Mouse (Mus musculus) CD4-positive, CD25-positive, alpha-beta regulatory T cell, adult 4 months (primary cell): Measurements from ENCODE around the gene Kcnk4. TPM values are rescaled to one million over a fixed set of nuclear protein-coding genes. Genes with fewer than 3 reads are reported as not detected.

Experiments used
- ATAC-seq: one replicate; pipeline ENCODE4 v1.8.0; 2017
- polyA plus RNA-seq, 2 experiments: library from polyadenylated mRNA; unstranded; fragments of 100-300 nt; shearing (Covaris generic); gene quantifications; one replicate each; pipeline ENCODE4 v1.2.1; 2017

Gene Kcnk4
- polyA plus RNA-seq, 2 experiments from 2014 or later: not detected

DNA sequence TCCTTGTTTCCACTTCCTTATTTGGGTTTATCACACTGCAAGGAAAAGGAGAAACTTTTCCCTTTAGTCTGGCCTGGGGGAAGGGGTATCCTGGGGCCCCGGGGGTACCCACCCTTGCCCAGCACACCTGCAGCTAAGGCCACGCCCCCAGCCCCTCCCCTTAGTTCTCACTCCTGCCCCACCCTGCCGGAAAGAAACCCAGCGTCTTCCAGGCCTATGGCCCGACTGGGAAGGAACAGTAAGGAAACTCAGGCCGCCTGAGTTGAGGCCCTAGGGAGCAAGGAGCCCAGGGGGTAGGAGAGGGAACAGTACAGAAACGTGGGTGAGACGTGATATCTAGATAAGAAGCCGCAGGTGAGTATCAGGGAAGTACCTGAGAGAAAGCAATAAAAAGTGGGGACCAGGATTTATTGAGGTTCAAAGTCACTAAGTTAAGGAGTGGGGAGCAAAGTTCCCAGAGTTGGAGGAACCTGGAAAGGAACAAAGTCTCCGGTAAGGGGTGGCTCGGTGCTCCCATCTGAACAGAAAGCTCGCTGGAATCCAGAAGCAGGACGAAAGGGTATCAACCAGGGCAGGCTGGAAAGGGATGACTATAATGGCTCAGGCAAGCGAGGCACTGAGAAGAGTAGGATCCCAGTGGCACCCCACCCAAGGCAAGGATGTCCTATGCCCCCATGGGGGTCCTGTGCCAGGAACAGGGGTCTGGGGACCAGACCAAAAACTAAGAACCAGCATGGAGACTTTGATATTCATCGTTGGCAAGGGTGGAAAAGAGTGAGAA lies 34.4 kb upstream of the Kcnk4 start:
- no peak for ATAC-seq

DNA sequence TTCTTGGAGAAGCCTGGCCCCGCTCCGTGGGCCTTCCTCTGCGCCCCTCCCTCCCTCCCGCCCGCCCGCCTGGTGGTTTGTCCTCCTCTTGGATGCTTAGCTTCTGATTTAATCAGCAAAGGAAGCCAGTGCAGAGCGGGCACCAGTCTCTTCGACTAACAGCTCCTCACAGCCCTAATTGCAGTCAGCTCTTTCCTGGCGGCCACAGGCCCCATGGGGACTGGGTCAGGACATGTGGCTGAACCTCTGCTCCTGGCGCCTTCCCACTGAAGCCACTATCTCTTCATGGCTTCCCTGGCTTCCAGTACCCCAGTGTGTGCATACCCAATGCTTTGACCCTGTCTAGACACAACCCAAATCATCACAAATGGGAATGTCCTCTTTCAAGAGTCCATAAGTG lies 22.1 kb upstream of the Kcnk4 start:
- no peak for ATAC-seq

DNA sequence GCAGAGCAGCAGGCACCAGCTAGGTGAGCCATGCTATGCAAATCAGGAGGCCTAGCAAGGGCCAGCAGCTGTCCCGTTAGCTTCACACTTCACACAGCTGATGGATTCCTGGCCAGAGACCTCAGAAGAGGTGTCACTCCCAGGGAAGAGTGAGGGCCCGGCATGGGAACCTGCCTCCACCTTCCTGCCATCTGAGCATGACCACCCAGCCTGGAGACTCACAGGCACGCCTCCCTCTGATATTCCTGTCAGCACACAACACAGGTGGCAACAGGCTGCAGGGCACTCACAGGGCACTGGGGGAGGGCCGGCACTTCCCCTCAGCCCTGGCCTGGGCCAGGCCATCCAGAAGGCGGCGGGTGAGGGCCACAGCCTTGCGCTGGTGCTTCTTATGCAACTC lies 21.1 kb upstream of the Kcnk4 start:
- ATAC-seq: no peak

DNA sequence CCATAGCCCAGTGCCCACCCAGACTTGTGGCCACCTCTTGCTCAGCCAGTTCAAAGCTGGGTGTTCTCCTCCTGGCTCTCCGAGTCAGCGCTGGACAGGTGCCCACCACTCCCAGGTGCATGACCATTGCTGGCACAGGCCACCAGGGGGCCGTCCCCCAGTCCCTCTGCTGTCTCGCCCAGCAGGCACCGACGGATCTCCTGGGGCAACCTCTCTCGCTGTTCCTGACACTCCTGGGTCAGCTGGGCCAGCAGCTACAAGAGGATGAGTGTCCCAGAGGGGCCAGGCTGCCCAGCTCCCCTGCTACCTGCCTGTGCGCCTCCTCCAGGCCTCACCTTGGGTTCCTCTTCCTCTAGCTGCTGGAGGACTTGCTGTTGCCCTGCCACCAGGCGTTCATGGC lies 19.7 kb upstream of the Kcnk4 start:
- ATAC-seq: no peak

DNA sequence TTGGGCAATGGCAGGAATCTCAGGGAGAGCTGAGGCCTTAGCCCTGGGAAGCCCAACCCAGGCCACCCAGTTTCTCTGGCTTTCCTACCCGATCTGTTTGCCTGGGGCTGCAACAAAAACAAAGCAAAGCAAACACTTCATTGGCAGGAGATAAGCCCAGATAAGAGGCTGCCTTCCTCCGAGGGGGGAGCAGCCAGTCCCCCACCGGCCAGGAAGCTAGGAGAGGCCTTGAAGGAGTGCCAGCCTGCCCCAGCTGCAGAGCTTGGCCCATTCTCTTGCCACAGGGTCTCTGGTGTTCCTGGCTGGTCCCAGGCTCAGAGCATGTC lies 18.4 kb upstream of the Kcnk4 start:
- no peak for ATAC-seq

DNA sequence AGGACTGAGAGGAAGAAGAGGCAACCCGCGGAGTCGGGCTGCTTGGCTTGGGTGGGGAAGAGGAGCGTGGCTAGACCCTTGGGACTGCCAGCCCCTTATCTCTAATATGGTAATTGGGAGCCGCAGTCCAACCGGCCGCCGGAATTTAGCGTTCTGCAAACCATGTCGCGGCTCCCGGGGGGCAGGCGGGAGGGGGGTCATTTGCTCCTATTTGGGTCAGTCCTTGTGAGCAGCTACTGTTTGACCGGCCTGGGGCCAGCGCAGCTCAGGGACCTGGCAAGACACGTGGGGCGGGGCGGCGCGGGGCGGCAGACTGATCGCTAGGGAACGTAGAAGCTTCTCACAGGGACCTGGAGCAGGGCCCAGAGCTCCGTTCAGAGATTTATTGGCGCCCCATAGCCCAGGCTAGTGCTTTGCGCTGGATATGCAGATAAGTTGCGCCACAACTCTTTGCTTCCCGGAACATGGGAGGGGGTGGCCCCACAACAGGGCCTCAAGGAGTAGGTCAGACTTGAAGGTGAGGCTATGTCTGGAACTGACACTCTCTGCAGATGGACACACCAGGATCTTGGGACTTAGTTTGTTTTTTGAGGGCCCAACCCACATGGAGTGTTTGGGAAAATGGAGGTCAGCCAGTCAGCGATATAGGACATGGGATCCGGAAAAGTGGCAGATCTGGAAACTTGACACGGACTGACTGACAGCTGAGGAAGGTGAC lies 17.8 kb upstream of the Kcnk4 start:
- peak; percentile 29 for ATAC-seq

DNA sequence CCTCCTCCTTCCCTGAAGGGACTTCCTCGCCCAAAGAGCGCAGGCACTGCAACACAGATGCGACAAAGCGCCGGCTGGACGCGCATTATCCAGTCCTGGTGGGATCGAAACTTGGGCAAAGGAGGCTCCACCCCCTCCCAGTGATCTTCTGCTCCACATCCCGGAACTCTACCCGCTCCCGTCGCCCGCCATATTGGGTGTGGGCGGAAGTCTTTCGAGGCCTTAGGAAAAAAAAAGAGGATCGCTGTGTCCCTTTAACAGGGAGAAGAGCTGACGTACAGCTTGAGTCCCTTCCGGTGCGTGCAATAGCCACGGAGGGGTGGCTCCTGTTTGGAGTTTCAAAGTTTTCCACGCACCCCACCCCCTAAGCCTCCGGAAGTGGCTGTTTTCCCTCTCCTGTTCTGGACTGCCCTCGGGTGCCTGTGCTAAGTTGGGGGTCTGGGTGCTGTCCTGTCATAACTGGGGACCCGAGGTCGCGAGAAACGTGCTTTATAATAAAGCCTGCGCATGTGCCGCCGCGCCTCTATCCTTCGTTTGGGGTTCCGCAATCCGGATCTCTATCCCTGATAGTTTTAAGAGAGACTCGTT lies 17.2 kb upstream of the Kcnk4 start:
- ATAC-seq: peak; percentile 64

DNA sequence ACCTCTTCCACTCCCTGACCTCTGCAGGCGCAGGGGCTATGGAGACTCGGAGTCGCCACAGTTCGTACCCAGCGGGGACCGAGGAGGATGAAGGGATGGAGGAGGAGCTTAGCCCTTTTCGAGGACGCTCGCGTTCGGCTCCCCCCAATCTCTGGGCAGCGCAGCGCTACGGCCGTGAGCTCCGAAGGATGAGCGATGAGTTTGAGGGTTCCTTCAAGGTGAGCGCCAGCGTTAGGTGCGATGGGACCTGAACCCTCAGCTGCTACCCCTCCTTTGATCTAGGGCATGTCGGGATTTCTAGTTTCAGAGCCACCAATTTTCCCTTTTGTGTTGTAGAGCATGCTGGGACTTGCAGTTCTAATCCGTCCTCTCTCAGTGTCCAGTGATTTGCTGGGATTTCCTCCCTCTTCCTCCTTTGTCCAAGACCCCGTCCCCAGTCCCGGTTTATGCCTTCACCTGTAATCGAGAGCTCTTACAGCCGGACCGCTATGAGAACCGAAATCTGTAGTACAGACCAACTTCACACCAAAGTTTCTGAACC lies 16.4 kb upstream of the Kcnk4 start:
- peak; percentile 32 for ATAC-seq

DNA sequence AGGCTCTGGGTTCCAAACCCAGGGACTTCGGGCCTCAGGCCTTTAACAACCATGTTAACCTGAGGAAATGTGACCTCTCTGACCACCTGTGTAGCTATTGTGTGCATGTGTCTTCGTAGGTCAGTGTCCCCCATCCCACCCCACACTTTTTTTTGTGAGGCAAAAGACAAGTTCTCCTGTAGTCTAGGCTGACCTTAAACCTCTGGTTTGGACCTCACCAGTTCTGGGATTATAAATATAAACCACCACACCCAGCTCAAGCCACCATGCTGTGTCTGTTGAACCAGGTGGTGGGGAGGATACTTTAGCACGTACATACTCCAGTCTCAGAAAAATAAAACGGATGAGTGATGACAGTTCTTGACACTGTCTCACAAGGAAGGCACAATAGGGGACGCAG lies 15.6 kb upstream of the Kcnk4 start:
- no peak for ATAC-seq

DNA sequence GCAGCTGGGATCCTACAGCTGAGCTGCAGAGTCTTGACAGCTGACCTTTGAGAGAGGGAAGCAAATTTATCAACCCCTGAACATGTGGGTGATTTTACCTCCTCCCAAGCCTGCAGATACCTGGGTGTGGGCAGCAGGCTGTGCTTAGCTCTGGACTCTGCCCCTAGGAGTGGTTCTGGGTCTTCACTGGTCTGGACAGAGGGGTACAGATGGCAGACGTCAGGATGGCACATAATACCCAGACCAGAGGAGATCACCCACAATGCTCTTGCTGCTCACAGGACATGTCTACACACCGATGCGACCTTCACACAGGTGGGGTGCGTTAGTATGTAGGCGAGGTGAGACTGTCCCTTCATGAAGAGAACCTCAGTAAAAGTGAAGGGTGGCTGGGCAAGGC lies 15.2 kb upstream of the Kcnk4 start:
- no peak for ATAC-seq

DNA sequence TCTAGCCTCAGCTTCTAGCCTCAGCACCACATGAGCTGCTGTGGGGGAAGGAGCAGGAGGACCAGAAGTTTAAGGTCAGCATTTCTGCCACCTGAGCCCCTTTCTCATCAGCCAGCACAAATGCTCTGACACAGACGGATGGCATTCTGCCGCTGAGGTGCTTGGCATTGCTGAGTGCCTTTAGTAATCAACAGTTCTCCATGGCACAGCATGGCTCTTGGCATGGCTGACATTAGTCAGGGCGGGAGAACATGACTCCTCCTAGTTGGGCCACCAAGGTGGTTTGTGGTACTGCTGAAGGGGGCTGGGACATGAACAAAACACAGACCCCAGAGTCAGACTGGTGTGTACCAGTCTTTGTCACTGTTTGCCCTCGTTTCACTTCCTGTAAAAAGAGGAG lies 13.9 kb upstream of the Kcnk4 start:
- ATAC-seq: no peak

DNA sequence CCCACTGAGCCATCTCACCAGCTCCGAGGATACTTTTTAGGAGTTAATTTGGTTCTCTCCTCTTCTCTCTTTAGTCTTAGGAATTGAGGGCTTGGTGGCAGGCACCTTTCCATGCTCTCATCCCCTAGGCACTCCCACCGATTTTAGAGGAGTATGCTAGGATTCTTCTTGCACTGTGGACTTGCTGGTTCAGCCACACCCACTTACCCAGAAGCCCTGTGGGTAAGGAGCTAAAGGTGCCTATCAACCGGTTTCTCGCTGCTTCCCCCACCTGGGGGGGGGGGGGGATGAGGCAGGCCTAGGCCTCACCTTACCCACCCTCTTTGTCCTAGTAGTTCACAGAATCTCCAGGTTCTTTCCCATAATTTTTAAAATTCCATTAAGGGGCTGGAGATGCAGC lies 13.4 kb upstream of the Kcnk4 start:
- no peak for ATAC-seq

DNA sequence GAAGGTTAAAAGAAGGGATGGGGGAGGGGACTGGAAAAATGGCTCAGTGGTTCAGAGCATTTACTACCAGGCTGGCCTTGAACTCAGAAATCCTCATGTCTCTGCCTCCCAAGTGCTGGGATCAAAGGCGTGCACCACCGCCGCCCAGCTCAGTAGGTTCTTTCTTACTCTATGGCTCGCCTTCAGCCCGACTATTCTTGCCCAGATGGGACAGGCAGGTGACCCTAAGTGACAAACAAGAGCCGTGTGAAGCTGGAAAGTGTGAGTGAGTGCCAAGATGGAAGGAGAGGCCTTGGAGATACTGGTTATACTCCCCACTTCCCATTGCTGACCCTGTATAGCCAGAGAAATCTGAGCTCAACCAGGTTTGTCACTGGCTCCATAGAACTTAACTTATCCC lies 9.4 kb upstream of the Kcnk4 start:
- no peak for ATAC-seq

DNA sequence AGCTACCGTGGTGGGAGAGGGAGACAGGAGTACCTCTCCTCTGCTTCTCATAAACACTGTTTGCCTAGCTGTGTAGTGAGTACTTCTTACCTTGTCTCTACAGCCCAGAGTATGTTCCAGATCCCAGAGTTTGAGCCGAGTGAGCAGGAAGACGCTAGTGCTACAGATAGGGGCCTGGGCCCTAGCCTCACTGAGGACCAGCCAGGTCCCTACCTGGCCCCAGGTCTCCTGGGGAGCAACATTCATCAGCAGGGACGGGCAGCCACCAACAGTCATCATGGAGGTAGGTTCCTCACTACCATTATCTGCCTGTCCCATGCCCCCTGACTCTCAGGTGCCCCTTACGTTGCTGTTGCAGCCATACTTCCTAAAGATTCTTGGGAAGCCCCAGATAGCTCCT lies 8.4 kb upstream of the Kcnk4 start:
- ATAC-seq: no peak

DNA sequence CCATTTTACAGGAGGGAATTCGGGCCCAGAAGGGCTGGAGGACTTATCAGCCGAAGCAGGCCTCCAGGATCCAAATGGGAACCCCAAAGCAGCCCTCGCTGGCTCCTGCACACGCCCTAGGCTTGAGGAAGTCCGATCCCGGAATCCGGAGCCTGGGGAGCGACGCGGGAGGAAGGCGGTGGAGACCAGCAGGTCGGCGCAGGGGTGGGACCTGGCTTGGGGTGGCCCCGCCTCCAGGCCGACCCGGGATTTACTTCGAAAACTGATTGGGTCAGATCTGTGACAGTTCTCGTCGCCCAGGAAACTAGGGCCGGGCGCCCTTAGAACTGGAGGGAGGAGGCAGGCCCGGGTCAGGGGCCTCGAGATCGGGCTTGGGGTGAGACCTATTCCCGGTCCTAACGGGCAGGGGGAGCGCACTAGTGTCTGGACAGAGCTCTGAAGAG lies 8.0 kb upstream of the Kcnk4 start, which contains the start of gene Gpr137:
Gene Gpr137, minus strand, starts transcription at position 232 of the 443 bp plus-strand sequence.
- ATAC-seq: peak; percentile 87

DNA sequence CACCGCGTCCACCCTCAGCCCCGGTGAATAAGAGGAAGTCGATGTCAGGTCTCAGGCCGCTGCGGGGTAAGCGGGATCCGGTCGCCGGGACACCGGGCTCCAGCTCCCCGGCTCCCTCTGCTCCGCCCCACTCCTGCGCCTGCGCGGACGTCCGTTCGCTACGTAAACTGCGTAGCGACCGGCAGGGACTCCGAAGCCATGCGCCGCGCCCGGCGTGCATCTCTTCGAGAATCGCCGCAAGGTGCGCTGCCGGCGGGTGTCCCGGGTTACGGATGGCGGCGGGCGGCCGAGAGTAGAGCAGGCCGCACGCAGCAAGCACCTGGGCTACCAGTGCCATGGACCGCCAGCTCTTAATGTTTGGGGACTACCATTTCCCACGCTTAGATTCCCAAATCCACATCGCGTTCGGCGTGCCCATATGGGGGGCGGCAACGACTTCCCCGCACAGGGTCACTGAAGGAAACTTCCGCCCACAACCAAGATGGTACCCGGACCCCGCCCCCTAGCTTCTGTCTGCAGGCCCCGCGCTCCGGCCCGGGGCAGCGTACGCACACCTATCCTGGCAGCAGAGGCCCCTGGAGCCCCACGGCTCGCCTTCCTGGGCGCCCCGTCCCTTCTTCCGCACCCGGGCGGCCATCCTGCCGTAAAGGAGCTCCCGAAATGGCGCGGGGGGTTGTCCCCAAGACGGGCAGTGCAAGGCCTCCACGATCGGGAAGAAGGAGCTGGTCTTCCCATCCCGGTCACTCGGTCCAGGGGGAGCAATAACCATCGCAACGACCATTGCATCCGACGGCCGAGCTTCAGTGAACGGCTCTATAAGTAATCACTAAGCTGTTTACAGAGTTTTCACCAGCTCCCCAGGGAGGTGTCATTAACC lies 7.3 kb upstream of the Kcnk4 start, which contains the start of gene Bad:
Gene Bad, plus strand, starts transcription at position 490 of the 877 bp plus-strand sequence.
- ATAC-seq: peak; percentile 72

DNA sequence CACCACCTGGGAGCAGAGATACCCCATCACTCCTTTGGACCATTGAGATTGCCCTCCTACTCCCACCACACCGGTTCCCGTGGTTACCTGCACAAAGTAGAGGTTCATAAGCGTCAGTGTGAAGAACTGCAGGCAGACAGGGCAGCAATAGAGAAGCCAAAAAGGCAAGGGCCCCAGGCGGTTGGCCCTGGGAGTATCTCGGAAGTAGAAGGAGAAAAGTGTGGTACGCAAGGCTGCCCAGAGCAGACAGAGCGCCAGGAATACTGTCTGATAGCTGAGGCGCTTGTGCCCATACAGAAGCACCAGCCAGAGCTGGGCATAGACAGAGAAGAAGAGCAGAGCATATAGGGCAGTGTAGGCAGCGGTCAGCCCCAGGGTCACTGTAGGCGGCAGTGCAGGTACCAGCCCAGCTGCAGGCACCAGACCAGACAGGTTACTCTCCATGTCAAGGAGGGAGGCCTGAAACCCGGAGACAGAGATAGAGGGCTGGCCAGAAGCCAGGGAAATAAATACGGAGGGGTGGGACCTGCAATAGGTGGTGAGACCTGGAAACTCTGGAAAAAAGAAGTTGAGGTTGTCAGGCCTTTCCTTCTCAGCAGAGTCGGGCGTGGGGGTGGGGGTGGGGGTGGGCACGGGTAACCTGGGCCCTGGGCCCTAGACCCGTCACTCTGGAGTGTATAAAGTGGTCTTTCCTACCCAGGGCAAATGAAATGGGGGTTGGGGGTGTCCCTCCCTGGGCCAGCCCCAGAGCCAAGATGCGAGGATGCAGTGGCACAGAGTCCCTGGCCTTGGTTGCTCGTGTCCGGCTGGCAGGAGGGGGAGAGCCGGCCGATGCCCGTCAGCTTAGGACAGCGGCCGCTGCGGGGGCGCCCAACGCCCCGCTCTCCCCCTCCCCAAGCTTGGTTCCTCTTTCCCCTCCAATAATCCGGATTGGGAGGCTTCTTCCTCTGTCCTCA lies 6.4 kb upstream of the Kcnk4 start:
- ATAC-seq: no peak

DNA sequence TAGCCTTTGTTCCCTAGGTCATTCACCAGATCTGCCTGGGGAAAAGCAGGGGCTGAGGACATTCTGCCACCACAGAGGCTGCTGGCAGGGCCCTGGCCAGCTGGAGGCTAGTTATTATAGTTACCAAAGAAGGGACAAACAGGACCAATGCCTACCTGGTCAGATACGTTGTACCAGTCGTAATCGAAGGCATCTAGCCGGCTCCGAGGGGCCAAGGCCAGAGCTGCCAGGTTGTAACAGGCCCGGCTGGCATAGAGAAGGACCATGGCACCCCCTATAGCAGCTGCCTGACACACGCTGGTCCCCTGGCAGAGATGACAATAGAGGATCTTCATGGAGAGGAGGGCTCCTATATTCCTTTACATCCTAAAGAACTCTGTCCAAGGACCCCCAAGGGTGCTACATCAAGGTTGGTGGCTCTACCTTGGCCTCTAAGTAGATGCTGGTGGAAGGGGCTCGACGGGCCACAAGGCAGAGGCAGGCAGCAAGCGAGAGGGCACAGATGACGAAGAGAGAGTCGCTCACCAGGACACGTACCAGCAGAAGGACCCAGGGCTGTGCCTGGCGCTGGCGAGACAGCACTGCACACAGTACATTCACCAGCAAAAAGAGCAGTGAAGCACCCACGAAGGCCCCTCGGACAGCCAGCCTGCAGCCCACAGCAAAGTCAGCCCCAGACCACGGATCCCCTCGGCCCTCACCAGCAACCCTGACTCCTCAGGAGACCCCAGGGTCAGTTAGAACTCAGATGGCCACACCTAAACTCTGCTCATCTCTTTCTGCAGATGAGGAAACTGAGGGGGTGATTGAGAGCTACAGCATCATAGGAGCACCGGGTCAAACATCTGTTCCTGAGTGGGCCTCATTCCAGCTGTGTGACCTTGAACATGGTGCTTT lies 5.0 kb upstream of the Kcnk4 start:
- ATAC-seq: no peak

DNA sequence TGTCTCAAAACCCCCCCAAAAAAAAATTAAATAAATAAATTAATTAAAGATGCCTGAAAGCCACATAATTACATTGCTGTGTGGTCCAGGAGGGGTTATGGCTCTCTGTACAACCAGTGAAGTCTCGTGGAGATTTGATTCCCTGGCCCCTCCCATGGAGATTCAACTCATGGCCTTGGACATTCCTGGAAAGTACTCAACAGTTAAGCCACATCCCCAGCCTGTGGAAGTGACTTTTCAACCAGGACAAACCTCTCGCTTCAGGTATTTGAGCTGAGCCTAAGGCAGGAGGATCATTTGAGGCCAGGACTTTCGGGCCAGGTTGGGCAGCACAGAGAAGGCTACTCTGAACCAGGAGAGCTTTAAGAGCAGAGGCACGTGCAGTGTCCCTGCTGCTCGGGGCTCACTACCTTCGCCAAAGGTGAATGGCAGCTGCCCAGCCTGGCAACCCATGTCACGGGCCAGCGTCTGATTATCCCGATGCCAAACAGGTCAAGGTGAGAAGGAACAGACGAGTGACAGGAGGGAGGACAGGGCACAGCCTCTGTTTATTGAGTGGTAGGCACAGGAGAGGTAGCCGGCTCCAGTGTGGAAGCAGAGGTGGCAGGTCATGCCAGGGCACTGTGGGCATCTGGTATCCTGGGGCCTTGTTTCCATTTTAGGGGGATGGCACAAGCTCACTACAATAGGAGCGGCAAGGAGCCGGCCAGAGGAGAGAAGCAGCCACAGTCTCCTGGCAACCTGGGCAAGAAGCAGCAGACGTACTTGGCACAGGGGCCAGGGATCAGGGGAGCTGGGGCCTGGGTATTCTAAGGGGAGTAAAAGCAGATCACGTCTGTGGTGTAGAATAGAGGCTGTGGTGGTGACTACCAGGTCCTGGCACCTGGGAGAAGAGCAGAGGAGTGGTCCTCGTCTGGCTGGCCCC lies 3.5 kb upstream of the Kcnk4 start:
- no peak for ATAC-seq
